Mouse (Mus musculus): ENCODE results near the gene Cdh16.

GRCm38 (mm10) chr8:104641426-104642323, 17.5 kb upstream of the Cdh16 start, which contains the start of gene Ciao2b:
- TF ChIP-seq MYOD1 (IDR thresholded peaks at IDR 0.05; ENCODE audit: control insufficient read depth in 1 of 3, insufficient read length in 2 of 3, low read depth in 2 of 3) (peak in 1 of 3 experiments; percentile 21), POLR2A (IDR thresholded peaks at IDR 0.05; ENCODE audit: insufficient read length, low read depth) (peak; percentile 80), USF1 (IDR thresholded peaks at IDR 0.05; ENCODE audit: low read depth) (no peak), E2F4 (IDR thresholded peaks at IDR 0.05; ENCODE audit: insufficient read depth) (no peak), MYOG (IDR thresholded peaks at IDR 0.05; ENCODE audit: control insufficient read depth in 1 of 3, insufficient read depth in 1 of 3, insufficient read length in 2 of 3, low read depth in 2 of 3) (peak in 1 of 3 experiments; percentile 42), REST (IDR thresholded peaks at IDR 0.05; ENCODE audit: insufficient read depth, insufficient read length) (no peak), MAX (IDR thresholded peaks at IDR 0.05; ENCODE audit: low read depth) (no peak), CEBPB (IDR thresholded peaks at IDR 0.05; ENCODE audit: insufficient read depth, poor library complexity, severe bottlenecking) (no peak), SRF (IDR thresholded peaks at IDR 0.05; ENCODE audit: control insufficient read depth, insufficient read length, low read depth) (no peak)
